Mouse (Mus musculus): ENCODE results near the gene Lhfpl2. TPM values are rescaled to one million over a fixed set of nuclear protein-coding genes. Genes with fewer than 3 reads are reported as not detected.

Gene Lhfpl2
- total RNA-seq (2023) = under 1 TPM; 0.46 to 0.71 TPM

GRCm38 (mm10) chr13:94057563-94058560 lies at the start of gene Lhfpl2:
Gene Lhfpl2, plus strand, starts transcription at chr13:94057796.

Other genes with a start within 250 kb of the Lhfpl2 start
- 10 to 100 TPM; 18.2 to 21.3 TPM for gene Scamp1, start 228.1 kb downstream of the Lhfpl2 start, total RNA-seq (2023)